Mouse (Mus musculus) bone marrow, adult 2 months (tissue): ENCODE measurements at regions not wholly inside any gene's neighbourhood (a gene's known extent, or its start where the extent isn't known, plus 50 kb on each side); places are given as distances from the start of the nearest gene placed in this dataset.

Source experiments
- H3K27ac ChIP-seq: fragments of 200-500 bp; 2 replicates; pipeline ENCODE4 v1.5.1; 2012; ENCODE audit warnings: low read depth, mild to moderate bottlenecking, control low read depth, inconsistent platforms, low read length; ENCODE audit not compliant: control insufficient read depth, poor library complexity, insufficient read depth
- H3K4me1 ChIP-seq: fragments of 200-500 bp; 2 replicates; pipeline ENCODE4 v1.6.1; 2011; ENCODE audit warnings: low read length; ENCODE audit not compliant: control insufficient read depth, insufficient read depth
- H3K4me3 ChIP-seq: fragments of 200-500 bp; replicated peaks from 2 replicates; pipeline ENCODE3; 2011; ENCODE audit warnings: mild to moderate bottlenecking, low read depth, low read length, control low read depth; ENCODE audit not compliant: control insufficient read depth
- CTCF ChIP-seq: fragments of 200-500 bp; IDR thresholded peaks from 2 replicates; pipeline ENCODE4 v1.5.1; 2011; ENCODE audit warnings: low read length, control low read depth; ENCODE audit not compliant: control insufficient read depth, insufficient read depth
- POLR2A ChIP-seq: fragments of 200-500 bp; IDR thresholded peaks from 2 replicates; pipeline ENCODE4 v1.6.1; 2011; ENCODE audit warnings: low read depth, mild to moderate bottlenecking, control low read depth, low read length, borderline replicate concordance; ENCODE audit not compliant: control insufficient read depth
- WGBS: fragments of 180-500 bp; shearing (Covaris S2); methylation state at CpG from one replicate; pipeline ENCODE4 v1.1.7; 2018; 5-methylcytosine and 5-hydroxymethylcytosine counted together

GRCm38 (mm10) chr15:62314449-62314848 is 1391.6 kb upstream of the A1bg start:
- Histone ChIP-seq H3K27ac (no peak overlapping the region), H3K4me3 (no peak overlapping the region), H3K4me1 (no peaks in the 10 kb centered on the region)
- TF ChIP-seq POLR2A (no peak), CTCF (no peak)
- 30% methylated on average over 2 of the region's 2 CpGs for WGBS

GRCm38 (mm10) chr15:62302233-62302632 is 1379.4 kb upstream of the A1bg start:
- no peak for TF ChIP-seq POLR2A
- TF ChIP-seq CTCF = no peak
- WGBS = 82% methylated on average over 3 of the region's 3 CpGs
- H3K4me1 ChIP-seq = no peaks in the 10 kb centered on the region
- H3K27ac ChIP-seq = no peak overlapping the region
- H3K4me3 ChIP-seq = no peak overlapping the region

GRCm38 (mm10) chr15:62301567-62301966 is 1378.8 kb upstream of the A1bg start:
- H3K4me3 ChIP-seq = no peak overlapping the region
- TF ChIP-seq CTCF = no peak
- no peak for TF ChIP-seq POLR2A
- no peak overlapping the region for H3K27ac ChIP-seq
- no peaks in the 10 kb centered on the region for H3K4me1 ChIP-seq
- whole genome bisulfite sequencing = 81% methylated on average over 3 of the region's 3 CpGs

- Histone ChIP-seq H3K4me3 (no peak overlapping the region), H3K4me1 (no peaks in the 10 kb centered on the region), H3K27ac (no peak overlapping the region)
- no peak for TF ChIP-seq POLR2A
- no peak for TF ChIP-seq CTCF
- WGBS = 81% methylated on average over 5 of the region's 5 CpGs
Measured at GRCm38 (mm10) chr15:62297138-62297537, 1374.3 kb upstream of the A1bg start.

- no peak for TF ChIP-seq CTCF
- no peak for TF ChIP-seq POLR2A
- no peak overlapping the region for H3K4me3 ChIP-seq
- no peak overlapping the region for H3K27ac ChIP-seq
- WGBS = 70% methylated on average over 8 of the region's 8 CpGs
- H3K4me1 ChIP-seq = no peaks in the 10 kb centered on the region
Measured at GRCm38 (mm10) chr15:62295233-62295927, 1372.6 kb upstream of the A1bg start.

- no peak overlapping the region for H3K27ac ChIP-seq
- 49% methylated on average over 3 of the region's 3 CpGs for WGBS
- TF ChIP-seq POLR2A (no peak), CTCF (no peak)
Measured at GRCm38 (mm10) chr15:62294786-62295185, 1372.0 kb upstream of the A1bg start.

GRCm38 (mm10) chr15:62292876-62293275 is 1370.1 kb upstream of the A1bg start:
- H3K4me1 ChIP-seq = no peaks in the 10 kb centered on the region
- no peak overlapping the region for H3K4me3 ChIP-seq
- TF ChIP-seq POLR2A = no peak
- no peak for TF ChIP-seq CTCF
- H3K27ac ChIP-seq = no peak overlapping the region
- 76% methylated on average over 3 of the region's 3 CpGs for WGBS

More at GRCm38 (mm10) chr15:62294786-62295185, 1372.0 kb upstream of the A1bg start:
- H3K4me3 ChIP-seq = no peak overlapping the region
- H3K4me1 ChIP-seq = no peaks in the 10 kb centered on the region

GRCm38 (mm10) chr15:62290687-62291086 is 1367.9 kb upstream of the A1bg start:
- no peaks in the 10 kb centered on the region; the same call in 1 of the 2 replicates for H3K4me1 ChIP-seq
- H3K4me3 ChIP-seq = no peak overlapping the region
- 83% methylated on average over 4 of the region's 4 CpGs for WGBS
- TF ChIP-seq CTCF (no peak), POLR2A (no peak)
- H3K27ac ChIP-seq = no peak overlapping the region

GRCm38 (mm10) chr15:62286666-62287655 is 1364.1 kb upstream of the A1bg start:
- H3K4me3 ChIP-seq = no peak overlapping the region
- H3K4me1 ChIP-seq = no peaks in the 10 kb centered on the region; the same call in 1 of the 2 replicates
- no peak overlapping the region for H3K27ac ChIP-seq
- 64% methylated on average over 11 of the region's 11 CpGs for WGBS
- no peak for TF ChIP-seq POLR2A
- no peak for TF ChIP-seq CTCF
